Mouse (Mus musculus) liver, postnatal 0 days (tissue): ENCODE data around the gene Klf6. TPM values are rescaled to one million over a fixed set of nuclear protein-coding genes. Genes with fewer than 3 reads are reported as not detected.

Source experiments
- ATAC-seq: fragments of 200-750 bp; cut with Nextera tagmentation; 2 replicates; pipeline ENCODE4 v1.8.0; 2017; ENCODE audit warnings: mild to moderate bottlenecking, moderate library complexity
- DNase-seq: peaks from one replicate; pipeline ENCODE4 v3.0.0-alpha.2; 2016
- H3K27ac ChIP-seq: fragments of 300-500 bp; sonication (generic); 2 replicates; pipeline ENCODE4 v1.5.1; 2014; ENCODE audit warnings: antibody characterized with exemption, moderate library complexity, mild to moderate bottlenecking, low read depth
- H3K27me3 ChIP-seq: fragments of 300-500 bp; sonication (generic); 2 replicates; pipeline ENCODE4 v1.6.1; 2014; ENCODE audit warnings: low read length, control low read depth, mixed read lengths; ENCODE audit not compliant: insufficient read depth
- H3K36me3 ChIP-seq: fragments of 300-500 bp; sonication (generic); replicated peaks from 2 replicates; pipeline ENCODE4 v1.6.1; 2014; ENCODE audit warnings: mild to moderate bottlenecking, control low read depth, low read length, moderate library complexity, mixed read lengths; ENCODE audit not compliant: insufficient read depth
- H3K4me1 ChIP-seq: fragments of 300-500 bp; sonication (generic); 2 replicates; pipeline ENCODE4 v1.6.1; 2014; ENCODE audit warnings: antibody characterized with exemption, mild to moderate bottlenecking, control low read depth; ENCODE audit not compliant: insufficient read depth
- H3K4me2 ChIP-seq: fragments of 300-500 bp; sonication (generic); 2 replicates; pipeline ENCODE4 v1.6.1; 2014; ENCODE audit warnings: low read depth, mild to moderate bottlenecking, low read length, moderate library complexity, mixed read lengths
- H3K4me3 ChIP-seq: fragments of 300-500 bp; sonication (generic); 2 replicates; pipeline ENCODE4 v1.5.1; 2014; ENCODE audit warnings: low read depth, low read length
- H3K9ac ChIP-seq: fragments of 300-500 bp; sonication (generic); replicated peaks from 2 replicates; pipeline ENCODE4 v1.6.1; 2014; ENCODE audit warnings: mild to moderate bottlenecking, moderate library complexity
- H3K9me3 ChIP-seq: fragments of 300-500 bp; sonication (generic); 2 replicates; pipeline ENCODE4 v1.6.1; 2016; ENCODE audit warnings: mild to moderate bottlenecking, control low read depth, low read length, mixed read lengths
- CTCF ChIP-seq: sonication (generic); IDR thresholded peaks from 2 replicates; pipeline ENCODE4 v1.5.1; 2016; ENCODE audit warnings: antibody characterized with exemption, low read depth
- EP300 ChIP-seq: IDR thresholded peaks from 2 replicates; pipeline ENCODE4 v1.6.1; 2016; ENCODE audit warnings: antibody characterized with exemption, low read depth, mild to moderate bottlenecking
- WGBS: fragments of 180-500 bp; shearing (Covaris S2); extraction: QIAGEN DNeasy Blood & Tissue Kit; methylation state at CpG from one replicate; pipeline ENCODE4 v1.1.7; 2014; ENCODE audit not compliant: insufficient replicate concordance; 5-methylcytosine and 5-hydroxymethylcytosine counted together
- polyA plus RNA-seq: library from polyadenylated mRNA; unstranded; fragments of >200 nt; fragmentation: Nextera tagmentation; extraction: Ambion mirVana; gene quantifications from 2 replicates; pipeline ENCODE4 v1.2.1, GENCODE M21; 2015

Gene Klf6
- polyA plus RNA-seq: 15.3 and 18.9 TPM in 2 replicates

DNA sequence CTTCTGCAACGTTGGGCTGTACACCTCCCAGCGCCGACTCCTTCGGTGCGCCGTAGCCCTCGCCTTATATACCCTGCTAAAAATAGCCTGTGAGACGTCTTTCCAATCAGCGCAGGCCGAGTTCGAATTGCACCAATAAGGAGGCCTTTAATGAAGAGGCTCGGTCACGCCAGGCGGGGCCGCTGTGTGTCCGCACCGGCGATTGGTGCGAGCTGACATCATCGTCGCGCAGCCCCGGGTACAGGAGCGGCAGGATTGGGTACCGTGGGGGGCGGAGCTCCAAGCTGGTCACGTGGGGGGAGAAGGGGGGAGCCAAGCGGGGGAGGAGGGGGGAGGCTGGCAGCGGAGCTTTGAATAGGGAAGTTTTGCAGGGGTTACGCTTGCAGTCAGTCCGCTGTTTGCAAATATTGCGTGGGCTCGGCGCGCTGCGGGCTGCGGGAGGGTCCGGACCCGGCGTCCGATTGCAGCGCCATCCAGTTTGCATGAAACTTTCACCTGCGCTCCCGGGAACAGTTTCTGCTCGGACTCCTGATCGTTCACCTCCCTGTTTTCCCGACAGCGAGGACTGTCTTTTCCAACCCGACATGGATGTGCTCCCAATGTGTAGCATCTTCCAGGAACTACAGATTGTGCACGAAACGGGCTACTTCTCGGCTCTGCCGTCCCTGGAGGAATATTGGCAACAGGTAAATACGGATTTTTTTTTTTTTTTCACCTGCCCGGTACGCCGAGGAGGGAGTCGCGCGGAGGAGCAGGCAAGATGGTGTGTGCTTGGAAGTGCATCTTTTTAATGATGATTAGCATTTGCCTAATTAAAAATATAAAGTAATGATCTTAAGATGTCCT, at the start of gene Klf6:
TSS of gene Klf6 (plus strand) at position 326 of the 846 bp plus-strand sequence.
- peaks cover 15% of the 10 kb centered on the region for H3K4me1 ChIP-seq
- H3K36me3 ChIP-seq: peaks cover 16% of the 10 kb centered on the region
- peak within 1 kb of the TSS; percentile 97 for H3K27ac ChIP-seq
- H3K4me2 ChIP-seq: peak within 1 kb of the TSS; percentile 91
- no peaks in the 10 kb centered on the region for H3K27me3 ChIP-seq
- under 1% methylated on average over 55 of the region's 60 CpGs for WGBS
- TF ChIP-seq CTCF (no peak), EP300 (peak; percentile 66)
- ATAC-seq (peak; percentile 99), DNase-seq (peak; percentile 99)
- peak within 1 kb of the TSS; percentile 96 for H3K9ac ChIP-seq
- H3K9me3 ChIP-seq: no peaks in the 10 kb centered on the region
- peak within 1 kb of the TSS; percentile 68 for H3K4me3 ChIP-seq

DNA sequence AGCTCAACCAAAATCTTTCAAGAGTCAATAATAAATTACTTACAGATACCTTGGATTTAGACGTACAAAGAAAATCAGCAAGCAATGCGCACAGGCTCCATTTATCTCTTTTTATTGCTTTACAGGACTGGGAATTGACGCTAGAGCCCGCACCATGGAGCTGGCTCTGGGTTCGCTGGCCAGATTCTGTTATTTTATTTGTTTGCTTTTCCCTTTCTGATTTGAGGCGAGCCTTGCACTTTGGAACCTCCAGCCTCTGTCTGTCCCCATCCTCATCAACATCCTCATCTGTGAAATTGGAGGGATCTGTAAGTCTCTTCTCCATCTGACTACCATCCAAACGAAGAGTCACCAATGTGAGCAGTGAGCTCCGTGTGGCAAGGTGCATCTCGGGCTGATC, 47.8 kb upstream of the Klf6 start:
- H3K4me1 ChIP-seq: no peaks in the 10 kb centered on the region
- 76% methylated on average over 9 of the region's 9 CpGs for WGBS
- no peaks in the 10 kb centered on the region for H3K9me3 ChIP-seq
- ATAC-seq (no peak), DNase-seq (no peak)
- TF ChIP-seq CTCF (no peak), EP300 (no peak)
- H3K4me3 ChIP-seq: no peak overlapping the region
- H3K4me2 ChIP-seq: no peak overlapping the region
- no peaks in the 10 kb centered on the region for H3K27me3 ChIP-seq
- no peaks in the 10 kb centered on the region for H3K36me3 ChIP-seq
- no peak overlapping the region for H3K27ac ChIP-seq
- no peak overlapping the region for H3K9ac ChIP-seq

GRCm38 (mm10) chr13:5817250-5817649, 44.0 kb upstream of the Klf6 start:
- TF ChIP-seq CTCF: no peak
- no peak for TF ChIP-seq EP300
- Histone ChIP-seq H3K4me3 (no peak overlapping the region), H3K27me3 (no peaks in the 10 kb centered on the region), H3K9me3 (no peaks in the 10 kb centered on the region), H3K9ac (no peak overlapping the region), H3K27ac (no peak overlapping the region), H3K36me3 (no peaks in the 10 kb centered on the region), H3K4me2 (no peak overlapping the region), H3K4me1 (no peaks in the 10 kb centered on the region)
- ATAC-seq: no peak
- no peak for DNase-seq
- 68% methylated on average over 3 of the region's 3 CpGs for WGBS

DNA sequence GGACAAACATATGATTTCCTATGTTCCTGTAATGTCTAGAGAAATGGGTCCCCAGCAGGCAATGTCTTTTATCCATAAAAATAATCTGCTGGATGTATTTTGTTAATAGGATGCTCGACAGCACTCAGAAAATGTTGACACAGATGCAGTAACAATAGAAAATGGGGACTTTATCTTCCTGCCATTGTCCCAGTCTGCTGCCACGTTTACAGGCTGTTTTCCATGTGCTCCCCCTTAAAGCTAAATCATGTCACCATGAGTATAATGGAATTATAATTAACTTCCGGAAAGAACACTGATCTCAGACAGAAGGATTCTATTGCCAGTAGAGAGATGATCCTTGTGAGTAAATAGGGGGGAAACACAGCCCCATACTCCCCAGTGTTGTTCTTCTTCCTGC, 42.1 kb upstream of the Klf6 start:
- H3K36me3 ChIP-seq: no peaks in the 10 kb centered on the region
- no peaks in the 10 kb centered on the region for H3K4me1 ChIP-seq
- 50% methylated on average over 3 of the region's 3 CpGs for WGBS
- no peaks in the 10 kb centered on the region for H3K9me3 ChIP-seq
- DNase-seq (no peak), ATAC-seq (no peak)
- TF ChIP-seq EP300 (no peak), CTCF (no peak)
- H3K4me2 ChIP-seq: no peak overlapping the region
- H3K27ac ChIP-seq: no peak overlapping the region
- no peak overlapping the region for H3K9ac ChIP-seq
- no peaks in the 10 kb centered on the region for H3K27me3 ChIP-seq
- no peak overlapping the region for H3K4me3 ChIP-seq

DNA sequence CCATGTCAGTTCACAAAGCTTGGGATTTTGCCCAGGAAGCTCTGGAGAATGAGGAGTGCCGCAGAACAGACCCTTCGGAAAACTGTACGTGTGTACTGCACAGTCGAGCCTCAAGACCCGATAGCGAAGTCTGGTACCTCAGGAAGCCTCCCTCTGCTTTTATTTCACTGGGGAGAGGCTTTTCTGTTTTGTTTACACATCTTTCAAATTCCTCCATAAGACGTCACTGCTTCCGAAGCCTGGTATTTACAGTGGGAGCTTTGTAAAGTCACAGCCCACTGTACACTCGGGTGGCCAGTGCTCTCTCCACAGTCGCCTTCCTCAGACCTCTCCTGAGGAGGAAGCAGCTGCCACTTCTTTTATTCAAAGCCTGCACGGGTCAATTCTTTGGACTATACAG, 38.7 kb upstream of the Klf6 start:
- Histone ChIP-seq H3K27me3 (no peaks in the 10 kb centered on the region), H3K9ac (no peak overlapping the region), H3K9me3 (no peaks in the 10 kb centered on the region), H3K36me3 (no peaks in the 10 kb centered on the region), H3K27ac (no peak overlapping the region), H3K4me3 (no peak overlapping the region), H3K4me1 (no peaks in the 10 kb centered on the region), H3K4me2 (0 out of 2 replicates have a peak overlapping the region, but pooled peaks have one; percentile 10)
- ATAC-seq (no peak), DNase-seq (no peak)
- WGBS: 55% methylated on average over 11 of the region's 11 CpGs
- TF ChIP-seq EP300 (no peak), CTCF (no peak)

DNA sequence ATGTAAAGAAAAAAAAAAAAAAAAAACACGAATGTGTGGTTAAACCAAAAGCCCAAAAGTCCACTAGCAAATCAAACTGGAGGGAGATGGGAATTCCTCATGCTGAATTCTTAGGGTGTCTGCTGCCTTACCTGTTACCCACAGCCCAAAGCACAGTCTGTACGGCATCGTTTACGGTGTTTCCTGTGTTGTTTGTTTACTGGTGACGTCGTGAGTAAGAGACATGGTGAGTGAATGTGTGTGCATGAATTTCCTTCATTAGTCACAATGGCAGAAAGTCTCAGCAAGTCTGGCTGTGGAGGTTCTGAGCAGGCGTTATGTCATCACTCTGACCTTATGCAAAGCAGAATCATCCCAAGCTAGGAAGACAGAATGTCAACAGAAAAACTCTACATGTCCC, 38.1 kb upstream of the Klf6 start:
- TF ChIP-seq CTCF (no peak), EP300 (no peak)
- no peak for ATAC-seq
- WGBS: 61% methylated on average over 7 of the region's 7 CpGs

More for the DNA sequence above, 38.1 kb upstream of the Klf6 start:
- H3K4me1 ChIP-seq: no peaks in the 10 kb centered on the region
- H3K27me3 ChIP-seq: no peaks in the 10 kb centered on the region
- no peak overlapping the region for H3K9ac ChIP-seq
- no peak for DNase-seq
- H3K9me3 ChIP-seq: no peaks in the 10 kb centered on the region
- no peaks in the 10 kb centered on the region for H3K36me3 ChIP-seq
- no peak overlapping the region for H3K4me3 ChIP-seq
- no peak overlapping the region for H3K27ac ChIP-seq
- H3K4me2 ChIP-seq: no peak overlapping the region
